Mouse (Mus musculus) v-Abl transformed pro-B cells (cell line): Measurements from ENCODE around the gene Tbp.

Source experiments
- in situ Hi-C, 2 experiments: fragments of 400-800 bp; cut with MboI; formaldehyde crosslinking; loops; one replicate each; pipeline ENCODE4 v1.15.1; 2025; ENCODE audit not compliant: unreplicated experiment in 2 of 2

The Tbp gene

GRCm38 (mm10) chr17:15535162-15535800, 35.6 kb downstream of the Tbp start:
- in situ Hi-C loops, result loop anchor here in 1 of 2 experiments (25.0 kb wide), 1 partner anchor 1327 kb away; no protein-coding TSS in a partner anchor

GRCm38 (mm10) chr17:15535943-15536342, 36.3 kb downstream of the Tbp start:
- in situ Hi-C loops, result loop anchor here in 1 of 2 experiments (25.0 kb wide), 1 partner anchor 1326 kb away; no protein-coding TSS in a partner anchor

DNA sequence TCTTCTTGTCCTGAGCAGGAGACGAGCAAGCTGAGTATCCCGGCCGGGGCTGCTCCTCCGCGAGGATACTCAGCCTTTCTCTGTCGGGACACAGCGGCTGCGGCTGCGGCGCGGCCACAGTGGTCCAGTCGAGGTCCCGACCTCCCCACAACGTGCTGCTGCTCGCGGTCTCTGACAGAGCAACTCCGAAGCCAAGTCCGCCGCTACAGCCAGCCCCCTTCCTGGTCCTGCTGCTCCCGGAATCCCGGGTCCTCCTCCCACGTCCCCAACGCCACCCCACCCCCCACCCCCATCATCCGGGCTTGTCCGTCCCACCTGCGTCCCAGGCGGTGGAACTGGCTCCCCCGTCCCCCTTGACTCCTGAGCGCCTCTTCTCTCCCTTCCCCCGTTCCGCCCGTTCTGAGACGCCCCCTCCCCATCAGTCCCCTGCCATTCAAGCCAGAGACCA, 36.8 kb downstream of the Tbp start:
- in situ Hi-C loops, result loop anchor here in 1 of 2 experiments (25.0 kb wide), 1 partner anchor 1326 kb away; no protein-coding TSS in a partner anchor

- in situ Hi-C loops, result loop anchor here in 1 of 2 experiments (25.0 kb wide), 1 partner anchor 1322 kb away; no protein-coding TSS in a partner anchor
Observed at GRCm38 (mm10) chr17:15540309-15540708, 40.6 kb downstream of the Tbp start.

GRCm38 (mm10) chr17:15543868-15544267, 44.2 kb downstream of the Tbp start:
- in situ Hi-C loops, result loop anchor here in 1 of 2 experiments (25.0 kb wide), 1 partner anchor 1318 kb away; no protein-coding TSS in a partner anchor

- in situ Hi-C loops, result loop anchor here in 1 of 2 experiments (25.0 kb wide), 1 partner anchor 1316 kb away; no protein-coding TSS in a partner anchor
Observed at GRCm38 (mm10) chr17:15546440-15546839, 46.8 kb downstream of the Tbp start.

DNA sequence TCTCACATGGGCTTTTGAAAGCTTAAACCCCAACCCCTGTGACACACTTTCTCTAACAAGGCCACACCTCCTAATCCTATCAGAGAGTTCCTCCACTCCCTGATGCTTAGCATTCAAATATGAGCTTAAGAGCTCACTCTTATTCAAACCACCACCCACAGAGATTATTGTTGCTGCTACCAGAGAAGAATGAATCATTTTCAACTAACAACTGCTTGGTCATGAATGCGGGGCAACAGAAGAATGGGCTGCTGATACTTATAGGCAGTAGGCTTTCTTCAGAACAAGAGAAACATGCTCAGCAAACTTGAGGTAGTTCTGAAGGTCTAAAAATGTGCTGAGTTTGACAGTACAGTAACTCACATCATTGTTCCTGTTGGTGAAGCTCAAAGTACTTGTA, 50.0 kb downstream of the Tbp start:
- in situ Hi-C loops, result loop anchor here (25.0 kb wide), 3 partner anchors 487 to 1688 kb away; no protein-coding TSS in a partner anchor

DNA sequence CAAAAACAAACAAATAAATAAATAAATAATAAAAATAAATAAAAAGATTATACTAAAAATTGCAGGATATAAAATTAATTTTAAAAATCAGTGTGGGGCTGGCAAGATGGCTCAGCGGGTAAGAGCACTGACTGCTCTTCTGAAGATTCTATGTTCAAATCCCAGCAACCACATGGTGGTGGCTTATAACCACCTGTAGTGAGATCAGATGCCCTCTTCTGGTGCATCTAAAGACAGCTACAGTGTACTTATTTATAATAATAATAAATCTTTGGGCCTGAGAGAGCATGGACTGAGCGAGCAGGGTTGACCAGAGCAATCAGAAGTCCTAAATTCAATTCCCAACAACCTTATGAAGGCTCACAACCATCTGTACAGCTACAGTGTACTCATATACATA, 60.3 kb downstream of the Tbp start:
- in situ Hi-C loops, result loop anchor here (5.0 to 25.0 kb wide), 6 partner anchors 38 to 1677 kb away; partner anchors contain the start of genes Chd1 (in 1 of the 2), Psmb1 (in 1 of the 2) and Tbp (in 1 of the 2)

DNA sequence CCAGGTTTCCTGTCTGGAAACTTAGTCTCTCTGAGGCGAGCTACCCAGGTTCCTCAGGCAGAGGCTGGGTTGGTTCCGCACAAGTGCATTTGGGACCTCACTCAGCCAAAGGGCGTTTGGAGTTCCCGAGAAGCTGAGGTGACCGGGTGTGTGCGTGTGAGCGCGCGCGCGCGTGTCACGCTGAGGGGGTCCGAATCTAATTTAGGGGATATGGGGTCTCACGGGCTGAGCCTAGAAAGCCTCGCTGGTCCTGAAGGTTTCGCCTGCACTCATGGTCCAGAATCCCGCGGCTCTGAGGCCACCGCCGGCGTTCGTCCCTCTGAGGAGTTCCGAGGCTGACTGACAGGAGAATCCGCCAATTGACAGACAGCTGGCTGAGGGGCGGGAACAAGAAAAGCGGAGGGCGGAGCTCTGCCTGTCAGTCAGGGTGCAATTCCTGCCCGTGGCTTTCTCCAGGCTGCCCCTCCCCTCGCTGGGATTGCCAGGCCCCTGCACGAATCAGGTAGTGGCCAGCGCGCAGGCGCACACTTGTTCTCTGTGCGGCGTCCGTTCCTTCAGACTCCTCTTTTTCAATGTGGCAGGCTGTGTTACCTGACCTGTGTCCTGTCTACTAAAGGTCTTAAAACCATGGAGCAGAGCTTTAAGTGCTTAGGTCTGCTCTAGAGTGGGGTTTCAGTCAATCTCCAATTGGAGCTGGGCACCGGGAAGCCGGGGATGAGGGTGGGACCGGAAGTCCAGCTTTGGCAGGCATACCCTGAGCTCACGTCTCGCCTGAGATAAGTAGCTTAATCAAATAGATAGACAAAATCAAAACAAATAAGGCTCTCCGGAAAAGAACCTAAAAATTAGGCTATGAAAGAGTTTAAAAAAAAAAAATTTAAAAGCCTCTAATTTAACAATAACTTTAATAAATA, 64.6 kb downstream of the Tbp start, which contains the start of gene Prdm9:
Prdm9 (minus strand) TSS at position 341 of the 914 bp plus-strand sequence.
- in situ Hi-C loops, result loop anchor here (10.0 to 25.0 kb wide), 5 partner anchors 69 to 1673 kb away; partner anchors contain the start of genes Chd1 (in 1 of the 2), Psmb1 (in 1 of the 2) and Tbp (in 1 of the 2)

DNA sequence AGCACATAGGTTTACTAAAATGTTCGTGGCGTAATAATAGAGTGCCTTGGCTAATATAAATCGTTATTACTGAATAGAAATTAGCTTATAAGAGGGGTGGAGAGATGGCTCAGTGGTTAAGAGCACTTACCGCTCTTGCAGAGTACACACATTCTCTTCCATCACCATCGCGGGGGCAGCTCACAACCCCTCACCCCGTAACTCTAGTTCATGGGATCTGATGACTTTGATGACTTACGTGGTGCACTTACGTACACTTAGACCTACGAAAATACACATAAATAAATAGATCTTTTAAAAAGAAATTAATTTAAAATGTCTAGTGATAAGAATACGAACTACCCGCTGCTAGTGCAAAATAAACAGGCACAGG, 65.2 kb downstream of the Tbp start:
- in situ Hi-C loops, result loop anchor here (10.0 to 25.0 kb wide), 5 partner anchors 70 to 1672 kb away; partner anchors contain the start of genes Chd1 (in 1 of the 2), Psmb1 (in 1 of the 2) and Tbp (in 1 of the 2)

DNA sequence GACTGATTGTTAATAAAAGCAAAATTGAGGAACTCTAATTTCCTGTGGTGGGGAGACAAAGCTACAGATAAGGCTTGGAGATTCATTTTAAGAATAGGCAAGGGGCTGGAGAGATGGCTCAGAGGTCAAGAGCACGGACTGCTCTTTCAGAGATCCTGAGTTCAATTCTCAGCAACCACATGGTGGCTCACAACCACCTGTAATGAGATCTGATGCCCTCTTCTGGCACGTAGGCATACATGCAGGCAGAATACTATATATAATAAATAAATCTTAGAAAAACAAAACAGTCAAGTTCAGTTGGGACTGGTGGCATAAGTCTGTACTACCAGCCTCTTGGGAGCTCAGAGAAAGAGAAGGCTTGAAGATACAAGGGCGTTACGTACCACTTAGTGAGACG, 67.2 kb downstream of the Tbp start:
- in situ Hi-C loops, result loop anchor here (10.0 to 25.0 kb wide), 5 partner anchors 72 to 1670 kb away; partner anchors contain the start of genes Chd1 (in 1 of the 2), Psmb1 (in 1 of the 2) and Tbp (in 1 of the 2)

DNA sequence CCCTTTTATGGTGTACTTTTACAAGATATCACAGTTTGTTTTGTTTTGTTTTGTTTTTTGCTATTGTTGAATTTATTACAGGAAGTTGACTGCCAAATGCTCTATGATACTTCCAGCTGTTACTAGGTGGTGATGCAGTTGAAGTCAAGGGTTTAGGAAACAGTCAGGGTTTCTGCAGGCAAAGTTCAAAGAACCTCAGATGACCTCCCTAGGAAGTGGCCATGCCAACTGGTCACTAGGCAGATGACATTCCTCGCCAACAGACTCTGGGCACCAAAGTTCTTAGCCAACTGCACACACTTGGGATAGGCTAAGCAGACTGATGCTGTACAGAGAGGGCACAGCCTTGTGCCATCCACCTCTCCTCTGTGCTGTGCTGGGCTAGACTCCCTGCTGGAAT, 75.4 kb downstream of the Tbp start:
- in situ Hi-C loops, result loop anchor here in 1 of 2 experiments (25.0 kb wide), 1 partner anchor 1362 kb away; no protein-coding TSS in a partner anchor

GRCm38 (mm10) chr17:15577291-15577694, 77.6 kb downstream of the Tbp start:
- in situ Hi-C loops, result loop anchor here in 1 of 2 experiments (25.0 kb wide), 1 partner anchor 1360 kb away; no protein-coding TSS in a partner anchor
